Mouse (Mus musculus) forebrain, postnatal 0 days (tissue): ENCODE results near the gene Mthfd1l. TPM values are rescaled to one million over a fixed set of nuclear protein-coding genes. Genes with fewer than 3 reads are reported as not detected.
"Not testable (repeated sequence)": the region's sequence is repeated elsewhere in the genome, so short reads cannot be mapped to it uniquely, and the experiment has no call there.

Source experiments
- ATAC-seq: fragments of 200-750 bp; cut with Nextera tagmentation; 2 replicates; pipeline ENCODE4 v1.8.0; 2017; ENCODE audit warnings: mild to moderate bottlenecking, moderate library complexity
- DNase-seq: peaks from one replicate; pipeline ENCODE4 v3.0.0-alpha.2; 2015
- H3K27ac ChIP-seq: fragments of 300-500 bp; sonication (generic); 2 replicates; pipeline ENCODE4 v1.5.1; 2014; ENCODE audit warnings: low read depth, mild to moderate bottlenecking, antibody characterized with exemption, low read length, moderate library complexity, mixed read lengths
- H3K27me3 ChIP-seq: fragments of 300-500 bp; sonication (generic); 2 replicates; pipeline ENCODE4 v1.6.1; 2014; ENCODE audit warnings: mild to moderate bottlenecking, low read length, mixed read lengths; ENCODE audit not compliant: insufficient read depth
- H3K36me3 ChIP-seq: fragments of 300-500 bp; sonication (generic); 2 replicates; pipeline ENCODE4 v1.6.1; 2014; ENCODE audit warnings: mild to moderate bottlenecking, moderate library complexity; ENCODE audit not compliant: insufficient read depth
- H3K4me1 ChIP-seq: fragments of 300-500 bp; sonication (generic); 2 replicates; pipeline ENCODE4 v1.6.1; 2014; ENCODE audit warnings: antibody characterized with exemption; ENCODE audit not compliant: insufficient read depth
- H3K4me2 ChIP-seq: fragments of 300-500 bp; sonication (generic); 2 replicates; pipeline ENCODE4 v1.6.1; 2014; ENCODE audit warnings: low read depth, mild to moderate bottlenecking, moderate library complexity
- H3K4me3 ChIP-seq: fragments of 300-500 bp; sonication (generic); 2 replicates; pipeline ENCODE4 v1.5.1; 2014; ENCODE audit warnings: low read depth, low read length, mixed read lengths
- H3K9ac ChIP-seq: fragments of 300-500 bp; sonication (generic); 2 replicates; pipeline ENCODE4 v1.6.1; 2014; ENCODE audit warnings: mild to moderate bottlenecking
- H3K9me3 ChIP-seq: fragments of 300-500 bp; sonication (generic); 2 replicates; pipeline ENCODE4 v1.6.1; 2016; ENCODE audit warnings: low read length
- CTCF ChIP-seq: sonication (generic); IDR thresholded peaks from 2 replicates; pipeline ENCODE4 v1.5.1; 2016; ENCODE audit warnings: antibody characterized with exemption, control low read depth, low read depth
- WGBS: fragments of 180-500 bp; shearing (Covaris S2); extraction: QIAGEN DNeasy Blood & Tissue Kit; methylation state at CpG from one replicate; pipeline ENCODE4 v1.1.7; 2014; 5-methylcytosine and 5-hydroxymethylcytosine counted together
- polyA plus RNA-seq: library from polyadenylated mRNA; unstranded; fragments of >200 nt; fragmentation: Nextera tagmentation; extraction: Ambion mirVana; gene quantifications from 2 replicates; pipeline ENCODE4 v1.2.1, GENCODE M21; 2015
- total RNA-seq: library from RNA; depleted of rRNA; stranded (reverse); fragments of >200 nt; gene quantifications from 2 replicates; pipeline ENCODE4 v1.2.3, GENCODE M21; 2014; rRNA removed

Mthfd1l gene
- total and polyA plus RNA-seq, 2 experiments from 2014 or later = 5.9 to 9.1 TPM

DNA sequence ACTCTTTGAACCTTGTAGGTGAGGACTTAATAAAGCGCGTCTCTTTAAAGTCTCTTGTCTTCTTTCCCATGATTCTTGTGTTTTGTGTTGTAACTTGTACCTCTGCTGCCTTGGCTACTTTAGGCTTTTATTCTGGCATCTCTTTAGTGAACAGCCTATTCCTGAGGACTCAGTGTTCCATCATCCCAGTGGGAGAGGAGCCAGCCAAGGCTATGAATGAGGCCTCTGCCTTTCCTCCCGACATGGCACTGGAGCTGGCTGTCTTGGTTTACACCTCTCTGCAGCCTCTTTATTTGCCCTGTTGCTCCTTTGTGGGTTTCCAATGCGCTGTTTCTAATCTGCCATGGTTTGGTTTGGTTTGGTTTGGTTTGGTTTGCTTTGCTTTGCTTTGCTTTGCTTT is 228.2 kb downstream of the Mthfd1l start:
- TF ChIP-seq CTCF = no peak
- no peak overlapping the region for H3K4me3 ChIP-seq
- no peaks in the 10 kb centered on the region for H3K36me3 ChIP-seq
- DNase-seq (no peak), ATAC-seq (no peak)
- H3K4me1 ChIP-seq = no peaks in the 10 kb centered on the region
- H3K27ac ChIP-seq = no peak overlapping the region
- H3K27me3 ChIP-seq = no peaks in the 10 kb centered on the region
- 91% methylated on average over 4 of the region's 4 CpGs for WGBS
- H3K9me3 ChIP-seq = no peaks in the 10 kb centered on the region
- H3K9ac ChIP-seq = no peak overlapping the region
- no peak overlapping the region for H3K4me2 ChIP-seq

DNA sequence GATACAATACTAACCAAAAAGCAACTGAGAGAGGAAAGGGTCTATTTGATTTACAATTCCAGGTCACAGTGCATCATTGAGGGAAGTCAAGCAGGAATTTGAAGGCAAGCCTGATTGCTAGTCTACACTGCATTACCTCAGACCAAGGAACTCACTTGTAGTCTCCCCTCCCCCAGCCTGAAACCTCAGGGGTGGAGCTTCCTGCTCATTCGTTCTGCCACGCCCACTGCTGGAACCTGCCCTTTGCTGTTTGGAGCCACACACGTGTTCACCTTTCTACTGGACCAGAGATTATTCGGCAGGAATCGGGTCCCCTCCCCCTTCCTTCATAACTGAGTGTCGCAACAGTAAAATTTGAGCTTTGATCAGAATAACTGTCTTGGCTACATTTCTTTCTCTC is 230.7 kb downstream of the Mthfd1l start:
- not testable (repeated sequence) for H3K36me3 ChIP-seq, H3K27me3 ChIP-seq, H3K4me2 ChIP-seq, DNase-seq, H3K4me3 ChIP-seq, H3K9ac ChIP-seq, H3K27ac ChIP-seq, H3K9me3 ChIP-seq, H3K4me1 ChIP-seq, ATAC-seq
- WGBS = 73% methylated on average over 5 of the region's 6 CpGs

DNA sequence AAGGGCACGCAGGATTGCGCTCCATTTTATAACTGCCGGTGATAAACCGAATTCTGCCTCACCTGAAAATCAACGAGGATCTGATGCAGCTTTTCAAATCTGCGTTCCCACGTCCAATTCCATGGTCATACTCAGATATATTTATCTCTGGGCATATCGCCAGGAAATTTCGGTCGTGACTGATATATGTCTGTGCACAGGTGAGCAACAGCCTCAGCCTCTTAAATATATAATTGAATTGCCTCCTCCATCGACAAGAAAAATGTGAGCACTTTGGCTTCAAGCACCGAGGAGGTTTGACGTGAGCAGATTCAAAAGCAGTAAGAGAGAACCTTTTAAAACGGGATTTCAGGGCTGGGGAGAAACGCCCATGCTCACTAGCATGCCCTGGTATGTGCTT is 236.1 kb downstream of the Mthfd1l start:
- DNase-seq = no peak
- Histone ChIP-seq H3K36me3 (no peaks in the 10 kb centered on the region), H3K27ac (no peak overlapping the region), H3K4me3 (no peak overlapping the region), H3K9me3 (0 out of 2 replicates have a peak, but pooled peaks cover 3% of the 10 kb centered on the region), H3K4me2 (no peak overlapping the region), H3K4me1 (no peaks in the 10 kb centered on the region), H3K27me3 (no peaks in the 10 kb centered on the region), H3K9ac (no peak overlapping the region)
- no peak for ATAC-seq
- 88% methylated on average over 15 of the region's 15 CpGs for WGBS
- no peak for TF ChIP-seq CTCF

DNA sequence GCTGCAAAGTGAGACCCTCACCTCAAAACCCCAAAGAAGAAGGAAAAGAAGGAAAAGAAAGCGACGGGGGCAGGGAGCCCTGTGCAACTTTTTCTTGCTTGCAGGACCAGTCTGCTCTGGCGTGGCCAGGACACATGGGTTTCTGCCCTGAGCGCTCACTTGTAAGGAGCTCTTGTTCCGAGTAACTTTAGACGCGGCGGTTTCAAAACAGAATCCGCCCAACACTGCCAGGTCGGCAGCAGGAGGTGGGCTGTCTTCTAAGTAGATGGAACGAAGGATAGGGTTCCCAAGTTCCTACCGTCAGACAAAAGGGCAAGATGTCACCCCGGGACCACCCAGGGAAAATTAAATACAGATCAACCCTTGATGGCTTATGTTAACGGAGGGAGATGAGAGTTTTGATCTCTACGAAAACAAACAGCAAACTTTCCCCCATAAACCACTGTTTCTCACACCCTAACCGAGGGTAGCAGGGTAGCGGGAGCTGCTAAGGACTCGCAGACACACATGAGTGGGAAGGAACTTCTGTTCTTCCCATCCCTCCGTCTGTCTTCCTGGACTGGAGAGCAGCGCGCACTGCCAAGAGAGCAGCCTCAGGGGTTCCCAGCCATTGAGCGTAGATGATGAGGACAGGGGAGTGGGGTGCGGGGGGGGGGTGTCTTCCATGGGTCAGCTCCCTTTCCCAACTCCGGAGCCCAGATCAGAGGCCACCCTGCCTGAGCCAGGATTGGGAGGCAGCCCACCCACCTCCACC is 237.6 kb downstream of the Mthfd1l start:
- TF ChIP-seq CTCF = no peak
- no peaks in the 10 kb centered on the region for H3K4me1 ChIP-seq
- H3K27ac ChIP-seq = no peak overlapping the region
- no peaks in the 10 kb centered on the region for H3K36me3 ChIP-seq
- no peak for DNase-seq
- 0 out of 2 replicates have a peak, but pooled peaks cover 3% of the 10 kb centered on the region for H3K9me3 ChIP-seq
- no peak overlapping the region for H3K4me2 ChIP-seq
- peak; percentile 54; the same call in 1 of the 2 replicates for ATAC-seq
- H3K9ac ChIP-seq = no peak overlapping the region
- WGBS = 32% methylated on average over 24 of the region's 24 CpGs
- H3K27me3 ChIP-seq = no peaks in the 10 kb centered on the region
- no peak overlapping the region for H3K4me3 ChIP-seq

DNA sequence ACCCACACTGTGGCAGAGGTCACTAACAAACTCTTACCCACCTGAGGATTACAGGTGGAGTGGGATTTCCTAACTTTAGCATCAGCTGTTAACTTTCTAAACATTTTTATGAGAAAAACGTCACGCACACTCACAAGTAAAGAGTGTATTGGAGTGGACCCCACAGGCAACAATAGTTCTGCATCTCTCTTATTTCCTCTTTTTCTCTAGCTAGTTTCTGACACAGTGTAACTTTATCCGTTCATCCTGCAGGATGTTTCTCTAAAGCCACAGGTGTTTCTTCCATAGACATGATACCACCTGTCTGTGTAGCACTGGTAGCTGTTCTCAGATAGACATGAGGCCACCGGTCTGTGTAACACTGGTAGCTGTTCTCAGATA is 238.1 kb downstream of the Mthfd1l start:
- H3K4me1 ChIP-seq = no peaks in the 10 kb centered on the region
- 85% methylated on average over 4 of the region's 4 CpGs for WGBS

More for the DNA sequence above, 238.1 kb downstream of the Mthfd1l start:
- H3K4me2 ChIP-seq = no peak overlapping the region
- no peaks in the 10 kb centered on the region for H3K27me3 ChIP-seq
- H3K9ac ChIP-seq = no peak overlapping the region
- H3K9me3 ChIP-seq = 0 out of 2 replicates have a peak, but pooled peaks cover 3% of the 10 kb centered on the region
- DNase-seq (no peak), ATAC-seq (no peak)
- no peaks in the 10 kb centered on the region for H3K36me3 ChIP-seq
- H3K4me3 ChIP-seq = no peak overlapping the region
- H3K27ac ChIP-seq = no peak overlapping the region
- no peak for TF ChIP-seq CTCF

Other genes starting within 250 kb of the Mthfd1l start
- gene Plekhg1, start 232.8 kb upstream of the Mthfd1l start, total RNA-seq = 6.3 and 10.7 TPM in 2 replicates
- gene Plekhg1, start 232.8 kb upstream of the Mthfd1l start, polyA plus RNA-seq = 2.0 and 4.3 TPM in 2 replicates